Mouse (Mus musculus) layer of hippocampus, adult 8-10 months (tissue): ENCODE data around the gene Dnah7c. TPM values are rescaled to one million over a fixed set of nuclear protein-coding genes. Genes with fewer than 3 reads are reported as not detected.
"Not testable (repeated sequence)": the region's sequence is repeated elsewhere in the genome, so short reads cannot be mapped to it uniquely, and the experiment has no call there.

Source experiments
- DNase-seq, 2 experiments: peaks; one replicate each; pipeline ENCODE4 v3.0.0; 2022; ENCODE audit warnings: low spot score in 2 of 2
- total RNA-seq, 4 experiments: library from RNA; stranded (reverse); gene quantifications; 2 replicates each; pipeline ENCODE4 v1.2.4; 2022

Dnah7c gene
- under 1 TPM; 0.33 to 0.94 (median 0.39) TPM for total RNA-seq

GRCm38 (mm10) chr1:46425137-46425925 is at the start of gene Dnah7c:
TSS of gene Dnah7c (plus strand) at chr1:46425592.
- DNase-seq: peak; percentile 16 to 18

- not testable (repeated sequence) for DNase-seq
These were observed 44.8 kb upstream of the Dnah7c start for GRCm38 (mm10) chr1:46380641-46381040.

- not testable (repeated sequence) for DNase-seq
These were observed 30.6 kb upstream of the Dnah7c start for GRCm38 (mm10) chr1:46394681-46395297.

GRCm38 (mm10) chr1:46408324-46409115 is 16.9 kb upstream of the Dnah7c start:
- no peak for DNase-seq

GRCm38 (mm10) chr1:46414798-46415197 is 10.6 kb upstream of the Dnah7c start:
- not testable (repeated sequence) for DNase-seq

GRCm38 (mm10) chr1:46416946-46417345 is 8.4 kb upstream of the Dnah7c start:
- DNase-seq: not testable (repeated sequence)

- DNase-seq: not testable (repeated sequence)
These were observed 6.4 kb upstream of the Dnah7c start for GRCm38 (mm10) chr1:46418966-46419365.

- DNase-seq: no peak
These were observed 3.0 kb downstream of the Dnah7c start for GRCm38 (mm10) chr1:46428401-46428800.

GRCm38 (mm10) chr1:46514671-46515070 is 89.3 kb downstream of the Dnah7c start:
- DNase-seq: not testable (repeated sequence)

GRCm38 (mm10) chr1:46521032-46521431 is 95.6 kb downstream of the Dnah7c start:
- DNase-seq: no peak

- DNase-seq: not testable (repeated sequence)
These were observed 101.1 kb downstream of the Dnah7c start for GRCm38 (mm10) chr1:46526537-46526936.

- DNase-seq: no peak
These were observed 119.5 kb downstream of the Dnah7c start for GRCm38 (mm10) chr1:46544812-46545421.

GRCm38 (mm10) chr1:46580385-46580784 is 155.0 kb downstream of the Dnah7c start:
- peak in 1 of 2 experiments; percentile 12 for DNase-seq

GRCm38 (mm10) chr1:46593826-46594225 is 168.4 kb downstream of the Dnah7c start:
- DNase-seq: not testable (repeated sequence)

GRCm38 (mm10) chr1:46596343-46596742 is 171.0 kb downstream of the Dnah7c start:
- not testable (repeated sequence) for DNase-seq

GRCm38 (mm10) chr1:46620331-46620730 is 194.9 kb downstream of the Dnah7c start:
- DNase-seq: no peak

- not testable (repeated sequence) for DNase-seq
These were observed 200.5 kb downstream of the Dnah7c start for GRCm38 (mm10) chr1:46625914-46626313.

GRCm38 (mm10) chr1:46649821-46650220 is 224.4 kb downstream of the Dnah7c start:
- not testable (repeated sequence) for DNase-seq

GRCm38 (mm10) chr1:46652721-46653120 is 227.3 kb downstream of the Dnah7c start:
- not testable (repeated sequence) for DNase-seq

- not testable (repeated sequence) for DNase-seq
These were observed 299.4 kb downstream of the Dnah7c start for GRCm38 (mm10) chr1:46724810-46725209.

- DNase-seq: no peak
These were observed 299.9 kb downstream of the Dnah7c start for GRCm38 (mm10) chr1:46725266-46725665.
